Mouse (Mus musculus): ENCODE measurements around the gene Upp2. TPM values are rescaled to one million over a fixed set of nuclear protein-coding genes. Genes with fewer than 3 reads are reported as not detected.

The Upp2 gene
- total and polyA plus RNA-seq, 2 experiments = 105 to 1,754 TPM

DNA sequence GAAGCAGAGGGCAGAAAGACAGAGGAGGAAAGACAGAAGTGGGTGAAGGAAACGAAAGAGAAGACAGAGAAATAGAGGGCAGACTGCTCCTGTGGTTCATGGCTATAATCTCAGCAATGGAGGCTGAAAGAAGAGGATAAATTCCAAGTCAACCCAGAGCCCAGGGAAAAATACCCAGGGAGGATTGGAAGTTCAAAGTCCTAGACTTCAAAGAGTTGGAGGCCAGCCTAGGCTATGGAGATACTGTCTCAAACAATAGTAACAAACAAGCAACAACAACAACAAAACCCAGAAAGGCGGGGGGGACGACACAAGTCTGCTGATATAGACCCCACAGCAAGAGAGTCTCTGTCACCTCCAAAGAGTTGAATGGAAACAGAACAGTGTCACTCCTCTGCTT lies 14.8 kb upstream of the Upp2 start:
- peak overlapping the region; percentile 93 for H3K27ac ChIP-seq (replicated peaks; ENCODE audit: insufficient read depth, low read depth, low read length)
- H3K79me2 ChIP-seq (ENCODE audit: control insufficient read depth, insufficient read depth, low read length) = peaks cover 47% of the 10 kb centered on the region; the same call in 1 of the 2 replicates
- DNase-seq (ENCODE audit: extremely low read depth, low read depth, low spot score) = peak; percentile 79
- no peak overlapping the region for H3K4me3 ChIP-seq (ENCODE audit: insufficient read depth, low read depth, low read length)
- TF ChIP-seq POLR2A (IDR thresholded peaks at IDR 0.05; ENCODE audit: extremely low read depth, insufficient read depth, low read length) (no peak), CTCF (IDR thresholded peaks at IDR 0.05; ENCODE audit: low read depth, low read length) (no peak)
- H3K36me3 ChIP-seq (ENCODE audit: control insufficient read depth, insufficient read depth, low read length) = no peaks in the 10 kb centered on the region
- WGBS = 28% methylated on average over 3 of the region's 3 CpGs
- no peaks in the 10 kb centered on the region for H3K27me3 ChIP-seq (ENCODE audit: control insufficient read depth, insufficient read depth, low read length)
- H3K9ac ChIP-seq (ENCODE audit: low read depth, low read length) = no peak overlapping the region
- H3K4me1 ChIP-seq (ENCODE audit: control insufficient read depth, insufficient read depth, low read length) = peaks cover 39% of the 10 kb centered on the region

DNA sequence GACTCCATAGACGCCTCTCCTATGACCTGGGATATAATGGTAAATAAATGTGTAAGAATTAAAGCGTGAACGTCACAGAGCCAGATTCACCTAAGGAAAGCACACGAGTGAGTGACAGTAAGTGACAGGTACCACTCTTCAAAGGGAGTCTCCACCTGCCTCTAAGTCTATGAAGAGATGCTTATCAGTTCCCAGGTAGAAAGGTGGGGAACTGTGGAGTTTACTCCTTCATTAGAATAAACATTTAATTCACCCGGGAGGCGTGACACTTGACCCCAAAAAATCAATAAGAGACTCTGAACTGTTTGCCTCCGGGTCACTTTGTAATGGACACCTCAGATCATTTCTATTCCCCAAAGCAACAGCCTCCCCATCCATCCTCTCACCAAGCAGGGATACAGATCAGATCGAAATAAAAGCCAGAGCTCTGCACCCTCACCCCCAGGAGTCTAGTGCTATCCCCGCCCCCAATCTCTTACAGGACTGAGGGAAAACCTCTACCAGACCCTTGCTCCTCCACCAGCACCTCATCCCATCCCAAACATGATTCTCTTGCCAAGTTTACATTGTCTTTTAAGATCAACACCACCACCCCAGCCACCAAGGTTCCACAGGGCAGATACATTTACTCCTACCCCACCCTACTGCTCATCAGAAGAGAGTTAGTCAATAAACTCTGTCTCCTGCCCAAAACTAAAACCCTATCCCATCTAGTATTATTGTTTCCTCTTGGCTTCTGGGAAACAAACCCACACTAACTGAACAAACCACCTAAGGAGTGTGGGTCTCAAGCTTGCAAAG lies 9.9 kb upstream of the Upp2 start:
- Histone ChIP-seq H3K27me3 (ENCODE audit: control insufficient read depth, insufficient read depth, low read length) (no peaks in the 10 kb centered on the region), H3K27ac (replicated peaks; ENCODE audit: insufficient read depth, low read depth, low read length) (peak overlapping the region; percentile 83)

DNA sequence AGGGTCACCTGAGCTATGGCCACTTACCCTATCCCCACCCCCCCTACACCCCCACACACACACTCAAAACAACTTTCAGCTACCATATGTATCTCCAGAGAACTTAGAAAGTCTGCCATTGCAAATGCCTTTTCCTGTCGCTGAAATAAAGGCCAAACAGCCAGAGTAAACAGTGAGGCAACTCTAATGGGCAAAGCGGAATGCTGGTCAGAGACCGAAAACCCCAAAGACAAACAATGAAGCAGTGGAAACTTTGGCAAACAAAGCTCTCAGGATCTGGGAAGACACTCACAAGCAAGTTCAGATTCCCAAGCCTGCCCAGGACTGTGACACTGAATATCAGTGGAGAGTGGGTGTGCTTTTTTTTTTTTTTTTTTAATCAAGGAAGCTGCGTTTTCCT lies 5.0 kb upstream of the Upp2 start:
- H3K4me3 ChIP-seq (ENCODE audit: insufficient read depth, low read depth, low read length) = no peak overlapping the region
- TF ChIP-seq POLR2A (IDR thresholded peaks at IDR 0.05; ENCODE audit: extremely low read depth, insufficient read depth, low read length) = no peak
- TF ChIP-seq CTCF (IDR thresholded peaks at IDR 0.05; ENCODE audit: low read depth, low read length) = no peak
- WGBS = 6% methylated on average over 4 of the region's 4 CpGs
- H3K27ac ChIP-seq (replicated peaks; ENCODE audit: insufficient read depth, low read depth, low read length) = peak overlapping the region; percentile 89
- no peaks in the 10 kb centered on the region for H3K27me3 ChIP-seq (ENCODE audit: control insufficient read depth, insufficient read depth, low read length)
- DNase-seq (ENCODE audit: extremely low read depth, low read depth, low spot score) = peak; percentile 97
- H3K79me2 ChIP-seq (ENCODE audit: control insufficient read depth, insufficient read depth, low read length) = peaks cover 57% of the 10 kb centered on the region
- no peaks in the 10 kb centered on the region for H3K36me3 ChIP-seq (ENCODE audit: control insufficient read depth, insufficient read depth, low read length)
- peak overlapping the region; percentile 31; the same call in 1 of the 2 replicates for H3K9ac ChIP-seq (ENCODE audit: low read depth, low read length)
- H3K4me1 ChIP-seq (ENCODE audit: control insufficient read depth, insufficient read depth, low read length) = peaks cover 43% of the 10 kb centered on the region

More for the DNA sequence above, 9.9 kb upstream of the Upp2 start:
- 22% methylated on average over 9 of the region's 9 CpGs for WGBS
- TF ChIP-seq CTCF (IDR thresholded peaks at IDR 0.05; ENCODE audit: low read depth, low read length) (no peak), POLR2A (IDR thresholded peaks at IDR 0.05; ENCODE audit: extremely low read depth, insufficient read depth, low read length) (no peak)
- H3K79me2 ChIP-seq (ENCODE audit: control insufficient read depth, insufficient read depth, low read length) = peaks cover 53% of the 10 kb centered on the region
- no peaks in the 10 kb centered on the region for H3K36me3 ChIP-seq (ENCODE audit: control insufficient read depth, insufficient read depth, low read length)
- DNase-seq (ENCODE audit: extremely low read depth, low read depth, low spot score) = peak; percentile 91
- no peak overlapping the region for H3K9ac ChIP-seq (ENCODE audit: low read depth, low read length)
- H3K4me1 ChIP-seq (ENCODE audit: control insufficient read depth, insufficient read depth, low read length) = peaks cover 32% of the 10 kb centered on the region
- H3K4me3 ChIP-seq (ENCODE audit: insufficient read depth, low read depth, low read length) = no peak overlapping the region

DNA sequence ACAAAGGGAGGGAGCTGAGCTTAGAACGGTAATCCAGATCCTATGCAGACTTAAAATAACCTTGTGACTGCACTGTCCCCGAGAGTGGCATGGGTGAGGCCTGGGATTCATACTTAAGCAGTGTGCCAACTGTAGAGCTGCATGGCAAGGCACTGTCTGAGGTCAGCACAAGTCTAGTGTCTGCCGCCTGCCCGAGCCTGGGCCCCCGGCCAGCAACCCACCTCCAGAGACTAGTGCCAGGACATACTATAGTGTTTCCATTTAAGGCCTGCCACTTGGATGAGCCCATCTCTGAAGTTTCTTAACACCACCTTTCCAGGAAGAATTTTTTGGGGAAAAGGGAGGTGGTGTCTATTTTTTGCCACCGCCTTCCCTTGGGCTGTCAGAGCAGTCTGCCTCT lies 1.8 kb upstream of the Upp2 start:
- H3K79me2 ChIP-seq (ENCODE audit: control insufficient read depth, insufficient read depth, low read length) = peaks cover 37% of the 10 kb centered on the region; the same call in 1 of the 2 replicates
- peak; percentile 62 for DNase-seq (ENCODE audit: extremely low read depth, low read depth, low spot score)
- H3K4me1 ChIP-seq (ENCODE audit: control insufficient read depth, insufficient read depth, low read length) = peaks cover 39% of the 10 kb centered on the region
- 9% methylated on average over 6 of the region's 6 CpGs for WGBS
- H3K9ac ChIP-seq (ENCODE audit: low read depth, low read length) = 0 out of 2 replicates have a peak overlapping the region, but pooled peaks have one; percentile 0
- peak overlapping the region; percentile 2 for H3K27ac ChIP-seq (replicated peaks; ENCODE audit: insufficient read depth, low read depth, low read length)
- H3K4me3 ChIP-seq (ENCODE audit: insufficient read depth, low read depth, low read length) = peak overlapping the region; percentile 10; the same call in 1 of the 2 replicates
- H3K27me3 ChIP-seq (ENCODE audit: control insufficient read depth, insufficient read depth, low read length) = no peaks in the 10 kb centered on the region
- no peaks in the 10 kb centered on the region for H3K36me3 ChIP-seq (ENCODE audit: control insufficient read depth, insufficient read depth, low read length)
- TF ChIP-seq CTCF (IDR thresholded peaks at IDR 0.05; ENCODE audit: low read depth, low read length) (no peak), POLR2A (IDR thresholded peaks at IDR 0.05; ENCODE audit: extremely low read depth, insufficient read depth, low read length) (no peak)

DNA sequence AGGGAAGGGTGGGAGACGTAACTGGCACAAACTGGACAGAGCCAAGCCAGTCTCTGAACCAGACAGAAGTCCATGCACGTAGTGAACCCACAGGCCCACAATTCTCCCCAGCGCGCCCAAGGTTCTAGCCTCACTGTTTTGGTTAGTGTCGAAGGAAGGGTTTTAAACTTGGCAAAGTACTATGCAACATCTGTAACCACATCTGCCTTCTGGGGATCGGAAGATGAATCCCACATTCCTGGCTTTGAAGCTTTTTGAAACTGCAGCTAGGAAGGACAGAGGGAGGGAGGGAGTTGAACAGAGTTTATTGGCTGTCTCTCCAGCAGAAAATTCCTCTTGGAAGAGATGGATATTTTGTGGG lies 1.1 kb upstream of the Upp2 start:
- H3K27ac ChIP-seq (replicated peaks; ENCODE audit: insufficient read depth, low read depth, low read length) = peak overlapping the region; percentile 91

More for the DNA sequence above, 1.1 kb upstream of the Upp2 start:
- H3K4me1 ChIP-seq (ENCODE audit: control insufficient read depth, insufficient read depth, low read length) = peaks cover 39% of the 10 kb centered on the region
- no peak for DNase-seq (ENCODE audit: extremely low read depth, low read depth, low spot score)
- no peaks in the 10 kb centered on the region for H3K27me3 ChIP-seq (ENCODE audit: control insufficient read depth, insufficient read depth, low read length)
- H3K79me2 ChIP-seq (ENCODE audit: control insufficient read depth, insufficient read depth, low read length) = peaks cover 29% of the 10 kb centered on the region
- 3% methylated on average over 6 of the region's 6 CpGs for whole genome bisulfite sequencing
- H3K36me3 ChIP-seq (ENCODE audit: control insufficient read depth, insufficient read depth, low read length) = no peaks in the 10 kb centered on the region
- H3K9ac ChIP-seq (ENCODE audit: low read depth, low read length) = peak overlapping the region; percentile 91
- TF ChIP-seq POLR2A (IDR thresholded peaks at IDR 0.05; ENCODE audit: extremely low read depth, insufficient read depth, low read length) (no peak), CTCF (IDR thresholded peaks at IDR 0.05; ENCODE audit: low read depth, low read length) (no peak)
- peak overlapping the region; percentile 92 for H3K4me3 ChIP-seq (ENCODE audit: insufficient read depth, low read depth, low read length)
